In genomic region chr6:88329336-88329735, GRCm38 (mm10) we compare ENCODE assay signal across 27 mouse cellular contexts.
"Had no signal": no experiment of that assay in that cellular context is flagged by ENCODE, and none has a peak within 500 bp of the region (broad histone marks: within the 10 kb centered on the region; RNA-seq: fewer than 3 reads in every experiment).

No protein-coding gene starts in this region.

- H3K27me3 ChIP-seq: heart, embryonic 13.5 days; heart, embryonic 15.5 days; hindbrain, embryonic 12.5 days; intestine, embryonic 15.5 days; limb, embryonic 13.5 days; limb, embryonic 15.5 days; liver, embryonic 12.5 days had no signal

- H3K4me1 ChIP-seq: hindbrain, embryonic 10.5 days; hindbrain, embryonic 12.5 days; intestine, embryonic 15.5 days; liver, embryonic 12.5 days had no signal

- H3K4me3 ChIP-seq: gastrocnemius, adult 2 months; heart, adult 2 months; heart, embryonic 13.5 days; heart, embryonic 15.5 days; hindbrain, embryonic 10.5 days; hindbrain, embryonic 12.5 days; intestine, embryonic 15.5 days; layer of hippocampus, adult 2 months; left cerebral cortex, adult 2 months; limb, embryonic 13.5 days; limb, embryonic 15.5 days; liver, embryonic 12.5 days had no signal

- H3K9me3 ChIP-seq: heart, embryonic 15.5 days; hindbrain, embryonic 10.5 days; hindbrain, embryonic 12.5 days; intestine, embryonic 15.5 days; limb, embryonic 13.5 days; liver, embryonic 12.5 days had no signal

- H3K36me3 ChIP-seq: heart, embryonic 15.5 days; intestine, embryonic 15.5 days; limb, embryonic 15.5 days had no signal

- H3K9ac ChIP-seq: heart, embryonic 13.5 days; heart, embryonic 15.5 days; hindbrain, embryonic 12.5 days; hindbrain, embryonic 14.5 days; intestine, embryonic 15.5 days; limb, embryonic 13.5 days; limb, embryonic 15.5 days; liver, embryonic 12.5 days; liver, embryonic 14.5 days had no signal

- ATAC-seq: hindbrain, embryonic 16.5 days; inflammation-experienced regulatory T-cells, adult 6 months; intestine, embryonic 15.5 days; intestine, postnatal 0 days; liver, embryonic 12.5 days had no signal

- DNase-seq: gastrocnemius, adult 2 months; gastrocnemius, postnatal 10 days; gastrocnemius, postnatal 25 days; heart, adult 11 months; heart, postnatal 14 days; heart, postnatal 4 days; kidney, adult 18-20 months; kidney, adult 8-10 months; kidney, postnatal 25 days; left cerebral cortex, postnatal 4 days had no signal

- H3K27ac ChIP-seq: gastrocnemius, adult 2 months; heart, adult 2 months; heart, embryonic 13.5 days; heart, embryonic 15.5 days; hindbrain, embryonic 10.5 days; hindbrain, embryonic 12.5 days; hindbrain, embryonic 14.5 days; intestine, embryonic 15.5 days; layer of hippocampus, adult 2 months; left cerebral cortex, adult 2 months; limb, embryonic 13.5 days; limb, embryonic 15.5 days; liver, embryonic 12.5 days; liver, embryonic 14.5 days had no signal

- H3K4me2 ChIP-seq: heart, embryonic 11.5 days; heart, embryonic 13.5 days; heart, embryonic 15.5 days; hindbrain, embryonic 12.5 days; hindbrain, embryonic 14.5 days; intestine, embryonic 15.5 days; limb, embryonic 13.5 days; limb, embryonic 15.5 days; liver, embryonic 12.5 days had no signal
